Comparison of ENCODE assay signal across 13 mouse cellular contexts in genomic region chr11:106588781-106589180, GRCm38 (mm10). TPM values are rescaled to one million over a fixed set of nuclear protein-coding genes. Genes with fewer than 3 reads are reported as not detected.
DNase-seq lines count a peak whose midpoint lies in the region; TF ChIP-seq lines count a peak whose summit lies in the region.
"Had no signal": no experiment of that assay in that cellular context is flagged by ENCODE, and none has a peak within 500 bp of the region (broad histone marks: within the 10 kb centered on the region; RNA-seq: fewer than 3 reads in every experiment).

No protein-coding gene starts in this region.

- TF ChIP-seq CTCF in cerebellum, adult 2 months (IDR thresholded peaks at IDR 0.05; ENCODE audit: borderline replicate concordance, insufficient read depth, low read depth, low read length) = no peak

- peak; percentile 46 to 51 for DNase-seq in heart, adult 18-20 months
- DNase-seq in heart, postnatal 14 days = no peak
- peak; percentile 87 for DNase-seq in 3T3-L1 (ENCODE audit: low read depth, low spot score)
- DNase-seq in adipocyte (ENCODE audit: low spot score) = peak; percentile 64
- DNase-seq in induced T-regulatory cell, adult 2 months (ENCODE audit: low read depth) = peak; percentile 40
- DNase-seq in neural tube, embryonic 10.5 days (ENCODE audit: extremely low spot score, low spot score) = no peak
- DNase-seq in cerebellum, adult 2 months = no peak
- DNase-seq: adrenal gland, postnatal 10 days; cerebellum, postnatal 36 days; kidney, postnatal 10 days; right cerebral cortex, adult 18-20 months; thymus, postnatal 4 days had no signal

- TF ChIP-seq POLR2A in cerebellum, adult 2 months (IDR thresholded peaks at IDR 0.05; ENCODE audit: borderline replicate concordance, insufficient read depth, low read length) = no peak

- H3K4me1 ChIP-seq in cerebellum, adult 2 months (ENCODE audit: control insufficient read depth, insufficient read depth, low read length) = peaks cover 27% of the 10 kb centered on the region

- intact Hi-C loops in heart, postnatal 14 days (cut with DNase I) = no loop called here

- no peaks in the 10 kb centered on the region for H3K27me3 ChIP-seq in cerebellum, adult 2 months (ENCODE audit: control insufficient read depth, insufficient read depth, low read length)

- no peak overlapping the region for H3K4me3 ChIP-seq in cerebellum, adult 2 months (replicated peaks; ENCODE audit: insufficient read depth, low read depth, low read length)

- WGBS in cerebellum, adult 2 months = 53% methylated on average over 8 of the region's 8 CpGs

- H3K27ac ChIP-seq in cerebellum, adult 2 months (ENCODE audit: insufficient read depth, low read length) = no peak overlapping the region
- H3K27ac ChIP-seq: macrophage had no signal

RNA-seq across cellular contexts. Expression of gene Tex2, which starts 24.4 kb away (rescaled TPM):
- total RNA-seq in heart, adult 18-20 months (2021) = 10 to 100 TPM; 41.5 to 42.0 TPM
- 10 to 100 TPM; 38.2 to 39.2 TPM for total RNA-seq in heart, postnatal 14 days (2021)
- 71.3 and 79.6 TPM in 2 replicates for polyA plus RNA-seq in cerebellum, adult 2 months (2012; rRNA removed)

Comparison
In these comparisons a context has a peak if more than half of its experiments do, and no peak if none do; other contexts are left out.
1. DNase-seq: peak in heart, adult 18-20 months (2 of 2), 3T3-L1 (single experiment), adipocyte (single experiment) and induced T-regulatory cell, adult 2 months (single experiment); none in heart, postnatal 14 days (0 of 2), neural tube, embryonic 10.5 days (single experiment) and cerebellum, adult 2 months (0 of 2).